Mouse (Mus musculus) liver, embryonic 18 days (tissue): ENCODE results near the gene Timp4. TPM values are rescaled to one million over a fixed set of nuclear protein-coding genes. Genes with fewer than 3 reads are reported as not detected.

Source experiments
- polyA plus RNA-seq: library from polyadenylated mRNA; depleted of rRNA; stranded (reverse); fragments of >200 nt; gene quantifications from 2 replicates; pipeline ENCODE4 v1.2.3, GENCODE M21; 2012; rRNA removed

Gene Timp4
- polyA plus RNA-seq, result 0.05 TPM in 2 replicates

DNA sequence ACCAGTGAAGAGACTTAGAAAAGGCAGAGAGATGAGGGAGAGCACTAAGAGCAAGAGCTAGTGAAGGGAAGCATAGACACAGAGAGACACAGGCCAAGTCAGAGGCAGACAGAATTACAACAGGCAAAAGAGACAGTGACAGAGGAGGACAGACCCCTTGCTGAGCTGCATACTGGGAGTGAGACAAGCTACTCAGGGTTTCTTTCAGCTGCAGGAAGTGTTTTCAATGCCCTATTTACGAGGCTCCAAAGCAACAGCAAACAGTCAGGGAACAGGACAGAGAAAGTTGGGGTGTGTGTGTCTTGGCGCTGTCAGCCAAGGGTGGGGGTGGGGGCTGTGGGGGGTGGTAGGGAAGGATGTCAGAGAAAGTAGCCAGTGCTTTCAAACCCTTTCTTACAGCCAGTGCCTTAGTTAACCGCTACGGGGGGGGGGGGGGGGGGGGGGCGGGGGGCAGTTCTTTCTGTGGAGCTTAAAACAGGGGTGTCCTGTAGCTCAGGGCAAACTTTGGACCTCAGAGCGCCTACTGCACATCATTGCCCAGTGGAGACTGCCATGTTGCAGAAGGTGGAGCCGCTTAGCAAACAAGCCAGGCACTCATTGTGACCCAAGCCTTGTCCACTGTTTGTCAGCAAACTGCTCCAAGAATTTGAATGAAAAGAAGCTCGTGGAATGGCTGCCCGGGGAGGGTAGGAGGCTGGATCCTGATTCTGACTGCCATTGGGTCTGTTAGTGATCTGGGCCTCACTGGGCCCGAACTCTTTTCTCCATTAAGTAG, at the start of gene Timp4:
TSS of gene Timp4 (minus strand) at position 107 of the 775 bp plus-strand sequence.

GRCm38 (mm10) chr6:115227043-115227442, 25.0 kb downstream of the Timp4 start, which contains the start of gene Gm17482:
TSS of gene Gm17482 (plus strand) at chr6:115227343.

Other genes starting within 250 kb of the Timp4 start
- 9.2 and 9.3 TPM in 2 replicates for gene Tamm41, start 214.3 kb downstream of the Timp4 start, polyA plus RNA-seq
- gene Syn2, start 117.3 kb downstream of the Timp4 start, polyA plus RNA-seq, result 0.16 and 0.19 TPM in 2 replicates
- not detected in 2 replicates for gene Gm17482, start 24.9 kb downstream of the Timp4 start, polyA plus RNA-seq
- gene Pparg, start 108.7 kb upstream of the Timp4 start, polyA plus RNA-seq, result 2.1 and 2.3 TPM in 2 replicates